Mouse (Mus musculus): Measurements from ENCODE around the gene Nfkbie. TPM values are rescaled to one million over a fixed set of nuclear protein-coding genes. Genes with fewer than 3 reads are reported as not detected.

The Nfkbie gene
- total RNA-seq, 2 experiments from 2014 or later, result 1.3 to 1.4 TPM

GRCm38 (mm10) chr17:45574129-45574761 is 18.7 kb downstream of the Nfkbie start:
- intact Hi-C loops (cut with DNase I), result no loop called here

GRCm38 (mm10) chr17:45575123-45575897 is 19.8 kb downstream of the Nfkbie start:
- no peak for DNase-seq (ENCODE audit: low spot score)
- intact Hi-C loops (cut with DNase I), result loop anchor here (5.0 kb wide), 1 partner anchor 147 kb away; no protein-coding TSS in a partner anchor

More at GRCm38 (mm10) chr17:45574129-45574761, 18.7 kb downstream of the Nfkbie start:
- DNase-seq (ENCODE audit: low spot score), result peak; percentile 60

DNA sequence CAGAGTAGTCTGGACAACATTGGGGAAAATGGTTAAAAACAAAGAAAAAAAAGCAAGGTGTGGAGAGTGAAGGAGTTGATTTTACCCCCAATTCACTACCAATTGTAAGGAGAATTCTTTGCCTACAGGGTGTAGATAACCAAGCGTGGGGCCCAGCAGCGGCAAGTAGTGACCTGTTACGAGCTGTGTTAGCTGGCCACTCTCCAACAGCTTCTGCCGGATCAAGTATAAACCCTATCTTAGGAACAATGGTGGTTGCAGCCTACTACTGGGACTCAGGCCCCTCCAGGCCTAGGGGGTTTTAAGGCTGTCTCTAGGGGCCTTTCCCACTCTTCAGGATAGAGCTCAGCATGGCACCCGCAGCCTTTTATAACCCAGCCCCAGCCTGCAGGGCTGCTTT is 22.7 kb downstream of the Nfkbie start:
- intact Hi-C loops (cut with DNase I), result loop anchor here (5.0 kb wide), 1 partner anchor 144 kb away; no protein-coding TSS in a partner anchor
- no peak for DNase-seq (ENCODE audit: low spot score)

DNA sequence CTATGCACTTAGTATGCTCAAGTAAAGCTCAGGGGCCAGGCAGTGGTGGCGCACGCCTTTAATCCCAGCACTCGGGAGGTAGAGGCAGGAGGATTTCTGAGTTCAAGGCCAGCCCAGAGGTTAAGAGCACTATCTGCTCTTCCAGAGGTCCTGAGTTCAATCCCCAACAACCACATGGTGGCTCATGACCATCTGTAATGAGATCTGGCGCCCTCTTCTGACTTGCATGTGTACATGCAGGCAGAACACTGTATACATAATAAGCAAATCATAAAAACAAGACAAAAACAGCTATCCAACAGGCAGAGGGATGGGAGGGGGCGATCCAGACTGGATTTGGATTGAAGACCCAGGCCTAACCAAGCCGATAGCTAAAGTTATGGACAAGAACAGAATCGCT is 23.3 kb downstream of the Nfkbie start:
- intact Hi-C loops (cut with DNase I), result loop anchor here (5.0 kb wide), 1 partner anchor 143 kb away; no protein-coding TSS in a partner anchor

GRCm38 (mm10) chr17:45579554-45579953 is 24.1 kb downstream of the Nfkbie start:
- intact Hi-C loops (cut with DNase I), result loop anchor here (5.0 kb wide), 1 partner anchor 143 kb away; no protein-coding TSS in a partner anchor
- DNase-seq (ENCODE audit: low spot score), result no peak

More for the DNA sequence above, 23.3 kb downstream of the Nfkbie start:
- DNase-seq (ENCODE audit: low spot score), result no peak

GRCm38 (mm10) chr17:45580958-45581477 is 25.5 kb downstream of the Nfkbie start:
- intact Hi-C loops (cut with DNase I), result no loop called here
- peak; percentile 43 for DNase-seq (ENCODE audit: low spot score)

DNA sequence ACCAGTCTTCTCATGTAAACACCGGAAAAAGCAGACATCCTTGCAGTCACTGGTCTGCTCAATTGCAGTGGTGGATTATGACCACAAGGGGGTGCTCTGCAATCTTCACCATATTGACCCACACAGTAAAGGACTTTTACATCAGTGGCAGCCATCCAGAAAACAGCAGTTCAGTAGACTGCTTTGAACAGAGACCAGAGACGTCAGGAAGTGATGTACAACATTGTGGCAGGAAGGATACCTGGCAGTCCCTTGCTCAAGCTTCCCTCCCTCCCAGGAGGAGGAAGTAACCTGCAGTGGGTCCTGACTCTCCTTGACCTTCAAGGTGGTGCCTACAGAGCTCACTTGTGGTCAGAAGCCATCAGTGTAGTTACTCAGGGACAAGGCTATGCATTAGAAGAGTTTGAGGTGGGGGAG is 26.1 kb downstream of the Nfkbie start:
- intact Hi-C loops (cut with DNase I), result no loop called here
- no peak for DNase-seq (ENCODE audit: low spot score)

DNA sequence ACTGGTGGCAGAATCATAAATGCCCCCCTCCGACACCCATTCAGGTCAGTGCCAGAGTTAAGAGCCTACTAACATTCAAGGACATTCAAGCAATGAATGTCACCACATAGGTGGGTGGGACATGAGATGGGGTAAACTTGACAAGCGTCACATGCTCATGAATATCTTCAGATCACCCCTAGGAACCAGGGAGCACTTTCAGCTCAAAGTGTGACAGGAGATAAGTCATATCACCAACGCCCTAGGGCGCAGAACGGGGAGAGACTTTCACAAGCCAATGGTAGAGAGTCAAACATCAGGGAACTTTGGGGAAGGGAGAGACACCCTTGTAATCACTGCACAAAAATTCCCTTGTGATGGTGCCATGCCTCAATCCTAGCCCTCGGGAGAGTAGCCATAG is 26.7 kb downstream of the Nfkbie start:
- intact Hi-C loops (cut with DNase I), result loop anchor here (2.0 kb wide), 2 partner anchors 15 to 61 kb away; no protein-coding TSS in a partner anchor
- no peak for DNase-seq (ENCODE audit: low spot score)

GRCm38 (mm10) chr17:45582715-45583355 is 27.3 kb downstream of the Nfkbie start:
- intact Hi-C loops (cut with DNase I), result loop anchor here (1.0 to 2.0 kb wide), 3 partner anchors 14 to 60 kb away; no protein-coding TSS in a partner anchor

DNA sequence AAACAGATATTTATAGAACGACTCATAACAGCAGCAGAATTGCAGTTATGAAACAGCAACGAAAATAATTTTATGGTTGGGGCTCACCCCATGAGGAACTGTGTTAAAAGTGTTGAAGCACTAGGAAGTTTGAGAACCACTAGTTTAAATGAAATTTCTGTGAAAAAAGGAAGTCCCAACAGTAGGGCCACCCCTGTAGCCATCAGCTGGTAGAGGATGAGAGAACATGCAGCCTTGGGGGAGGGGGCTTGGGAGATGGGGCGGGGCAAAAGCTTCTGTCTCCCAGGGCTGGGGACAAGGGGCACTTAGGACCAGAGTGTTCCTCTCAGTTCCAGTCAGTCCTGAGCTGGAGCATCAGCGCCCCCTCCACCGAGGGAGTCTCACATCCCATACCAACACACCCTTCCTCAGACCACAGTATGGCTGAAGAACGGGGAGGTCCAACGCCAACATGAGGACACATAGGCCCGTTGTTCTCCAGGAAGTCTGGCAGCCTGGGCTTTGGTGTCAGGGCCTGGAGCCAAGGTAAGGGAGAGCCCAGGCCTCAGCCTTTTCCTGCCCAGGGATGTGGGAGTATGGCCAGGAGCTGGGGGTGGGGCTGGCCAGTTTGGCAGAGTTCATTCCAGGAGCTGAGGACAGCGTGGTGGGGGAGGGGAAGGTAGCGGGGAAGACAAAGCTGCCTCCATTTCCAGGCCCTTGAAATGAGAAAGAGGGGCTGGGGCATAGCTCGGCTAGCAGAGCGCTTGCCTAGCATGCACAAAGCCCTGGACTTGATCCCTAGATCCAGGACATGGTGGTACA is 28.8 kb downstream of the Nfkbie start:
- intact Hi-C loops (cut with DNase I), result no loop called here
- DNase-seq (ENCODE audit: low spot score), result peak; percentile 88

More at GRCm38 (mm10) chr17:45582715-45583355, 27.3 kb downstream of the Nfkbie start:
- DNase-seq (ENCODE audit: low spot score), result no peak

DNA sequence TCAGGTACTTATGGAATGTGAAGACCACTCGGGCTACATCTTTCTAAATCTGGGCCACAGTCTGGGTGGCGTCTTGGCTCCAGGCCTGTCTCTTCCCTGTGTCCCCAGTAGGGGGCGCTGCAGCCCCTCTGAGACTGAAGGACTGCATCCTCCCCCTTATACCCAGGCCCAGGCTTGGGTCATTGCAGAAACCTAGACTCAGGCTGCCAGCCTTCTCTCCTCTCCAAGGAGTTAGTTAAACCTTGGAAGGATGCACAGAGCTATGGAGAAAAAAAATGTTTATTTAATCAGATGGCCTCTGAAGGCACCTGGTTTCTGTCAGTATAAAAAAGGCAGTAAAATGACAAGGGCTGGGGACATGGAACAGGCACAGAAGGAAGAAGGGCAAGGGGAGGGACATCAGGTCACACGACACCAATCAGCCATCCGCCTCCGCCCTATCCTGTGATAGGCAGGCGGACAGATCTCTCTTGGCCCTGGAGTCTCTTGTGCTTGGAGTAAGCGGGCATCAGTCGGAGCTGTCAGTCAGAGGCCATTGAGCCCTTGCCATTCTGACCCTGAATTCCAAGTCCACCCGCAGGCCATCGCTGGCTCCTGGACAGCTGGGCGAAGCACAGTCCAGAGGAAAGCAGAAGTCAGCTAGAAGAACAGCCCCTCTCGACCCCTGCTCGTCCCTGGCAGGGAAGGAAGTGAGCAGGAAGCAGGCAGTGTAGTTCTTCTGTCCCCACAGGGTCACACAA is 29.6 kb downstream of the Nfkbie start:
- intact Hi-C loops (cut with DNase I), result no loop called here

GRCm38 (mm10) chr17:45585725-45586448 is 30.4 kb downstream of the Nfkbie start:
- intact Hi-C loops (cut with DNase I), result no loop called here
- DNase-seq (ENCODE audit: low spot score), result no peak

More for the DNA sequence above, 29.6 kb downstream of the Nfkbie start:
- peak; percentile 73 for DNase-seq (ENCODE audit: low spot score)

- DNase-seq (ENCODE audit: low spot score), result no peak
Observed at GRCm38 (mm10) chr17:45586449-45586837, 30.9 kb downstream of the Nfkbie start.

GRCm38 (mm10) chr17:45588370-45588769 is 32.9 kb downstream of the Nfkbie start:
- intact Hi-C loops (cut with DNase I), result no loop called here
- DNase-seq (ENCODE audit: low spot score), result no peak

More at GRCm38 (mm10) chr17:45586449-45586837, 30.9 kb downstream of the Nfkbie start:
- intact Hi-C loops (cut with DNase I), result no loop called here

GRCm38 (mm10) chr17:45589236-45589635 is 33.7 kb downstream of the Nfkbie start:
- DNase-seq (ENCODE audit: low spot score), result no peak
- intact Hi-C loops (cut with DNase I), result no loop called here

DNA sequence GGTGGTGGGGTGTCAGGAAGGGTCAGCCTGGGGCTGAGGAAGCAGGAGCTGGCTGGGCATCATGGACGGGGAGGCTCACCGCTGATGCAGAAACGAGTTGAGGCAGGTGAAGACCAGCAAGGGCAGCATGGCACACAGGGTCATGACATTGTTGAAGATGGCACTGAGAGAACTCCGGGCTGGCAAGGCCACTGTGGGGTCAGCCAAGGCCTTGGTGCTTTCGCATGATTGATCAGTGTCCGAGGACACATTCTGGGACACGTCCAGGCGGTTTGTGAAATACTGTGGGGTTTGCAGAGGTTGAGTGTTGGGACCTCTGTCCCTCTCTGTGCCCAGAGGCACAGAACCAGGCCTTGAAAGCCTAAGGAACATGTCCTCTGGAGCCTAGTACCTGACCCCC is 34.3 kb downstream of the Nfkbie start:
- DNase-seq (ENCODE audit: low spot score), result no peak
- intact Hi-C loops (cut with DNase I), result no loop called here

- intact Hi-C loops (cut with DNase I), result no loop called here
- DNase-seq (ENCODE audit: low spot score), result no peak
Observed at GRCm38 (mm10) chr17:45590410-45590809, 34.9 kb downstream of the Nfkbie start.

Data from heart, postnatal 25 days (tissue).